Mouse (Mus musculus): ENCODE measurements around the gene Fbxo5. TPM values are rescaled to one million over a fixed set of nuclear protein-coding genes. Genes with fewer than 3 reads are reported as not detected.

Gene Fbxo5
- 75.1 and 86.3 TPM in 2 replicates for polyA plus RNA-seq (2014; fragmentation: Nextera tagmentation; extraction: Ambion mirVana)

- Histone ChIP-seq H3K36me3 (ENCODE audit: control insufficient read depth, insufficient read depth, low read length) (no peaks in the 10 kb centered on the region), H3K27me3 (ENCODE audit: control insufficient read depth, insufficient read depth, low read length) (no peaks in the 10 kb centered on the region), H3K4me1 (ENCODE audit: control insufficient read depth, insufficient read depth, low read length) (peaks cover 7% of the 10 kb centered on the region), H3K4me3 (ENCODE audit: low read depth, low read length) (peak within 1 kb of the TSS; percentile 74), H3K9me3 (ENCODE audit: control insufficient read depth, low read length) (no peaks in the 10 kb centered on the region), H3K27ac (ENCODE audit: low read depth, low read length) (peak within 1 kb of the TSS; percentile 74), H3K9ac (ENCODE audit: low read length) (peak within 1 kb of the TSS; percentile 77), H3K4me2 (ENCODE audit: low read depth) (peak within 1 kb of the TSS; percentile 66)
- ATAC-seq (ENCODE audit: insufficient read depth, low FRiP score, low TSS enrichment) (peak; percentile 97), DNase-seq (ENCODE audit: low spot score) (peak; percentile 99)
- WGBS = 0% methylated on average over 42 of the region's 42 CpGs
These were observed at the start of gene Fbxo5 for GRCm38 (mm10) chr10:5805243-5805730. Gene Fbxo5, minus strand, starts transcription at chr10:5805600.

DNA sequence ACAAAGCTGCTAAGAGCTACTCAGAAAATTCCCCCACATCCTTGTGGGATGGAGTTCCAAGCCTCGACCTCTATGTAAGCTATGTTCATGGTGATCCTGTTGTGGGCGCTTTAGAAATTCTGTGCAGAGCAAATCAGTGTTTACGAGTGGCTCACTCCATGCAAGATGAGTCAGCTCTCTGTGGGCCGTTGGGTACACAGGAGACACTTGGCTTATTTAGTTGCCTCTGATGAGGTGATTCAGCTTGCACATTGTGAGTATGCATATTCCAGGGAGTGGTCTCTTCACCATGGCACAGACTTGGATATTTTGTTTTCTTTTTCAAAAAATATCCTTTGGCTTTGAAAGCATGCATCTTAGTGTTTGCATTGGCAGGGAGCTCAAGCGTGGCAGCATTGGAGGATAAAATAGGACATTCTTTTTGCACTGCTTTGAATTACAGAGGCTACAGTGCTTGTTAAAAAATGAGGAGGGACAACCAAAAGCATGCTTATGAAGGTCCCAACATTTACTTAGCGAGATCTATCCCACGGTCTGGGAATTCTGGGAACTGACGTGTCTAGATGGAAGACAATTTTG, 48.0 kb upstream of the Fbxo5 start:
- no peaks in the 10 kb centered on the region for H3K9me3 ChIP-seq (ENCODE audit: control insufficient read depth, low read length)
- ATAC-seq (ENCODE audit: insufficient read depth, low FRiP score, low TSS enrichment) (no peak), DNase-seq (ENCODE audit: low spot score) (no peak)
- H3K4me3 ChIP-seq (ENCODE audit: low read depth, low read length) = no peak overlapping the region
- 88% methylated on average over 8 of the region's 8 CpGs for WGBS
- H3K4me2 ChIP-seq (ENCODE audit: low read depth) = no peak overlapping the region
- H3K27ac ChIP-seq (ENCODE audit: low read depth, low read length) = no peak overlapping the region
- H3K9ac ChIP-seq (ENCODE audit: low read length) = no peak overlapping the region
- no peaks in the 10 kb centered on the region for H3K4me1 ChIP-seq (ENCODE audit: control insufficient read depth, insufficient read depth, low read length)
- H3K36me3 ChIP-seq (ENCODE audit: control insufficient read depth, insufficient read depth, low read length) = no peaks in the 10 kb centered on the region
- no peaks in the 10 kb centered on the region for H3K27me3 ChIP-seq (ENCODE audit: control insufficient read depth, insufficient read depth, low read length)

- no peak overlapping the region for H3K4me2 ChIP-seq (ENCODE audit: low read depth)
- H3K9ac ChIP-seq (ENCODE audit: low read length) = no peak overlapping the region
- DNase-seq (ENCODE audit: low spot score) = no peak
- 52% methylated on average over 2 of the region's 2 CpGs for WGBS
- H3K27ac ChIP-seq (ENCODE audit: low read depth, low read length) = no peak overlapping the region
- H3K4me1 ChIP-seq (ENCODE audit: control insufficient read depth, insufficient read depth, low read length) = no peaks in the 10 kb centered on the region
- H3K4me3 ChIP-seq (ENCODE audit: low read depth, low read length) = no peak overlapping the region
- H3K9me3 ChIP-seq (ENCODE audit: control insufficient read depth, low read length) = no peaks in the 10 kb centered on the region
- H3K36me3 ChIP-seq (ENCODE audit: control insufficient read depth, insufficient read depth, low read length) = no peaks in the 10 kb centered on the region
- no peaks in the 10 kb centered on the region for H3K27me3 ChIP-seq (ENCODE audit: control insufficient read depth, insufficient read depth, low read length)
- no peak for ATAC-seq (ENCODE audit: insufficient read depth, low FRiP score, low TSS enrichment)
These were observed 41.5 kb upstream of the Fbxo5 start for GRCm38 (mm10) chr10:5846939-5847338.

DNA sequence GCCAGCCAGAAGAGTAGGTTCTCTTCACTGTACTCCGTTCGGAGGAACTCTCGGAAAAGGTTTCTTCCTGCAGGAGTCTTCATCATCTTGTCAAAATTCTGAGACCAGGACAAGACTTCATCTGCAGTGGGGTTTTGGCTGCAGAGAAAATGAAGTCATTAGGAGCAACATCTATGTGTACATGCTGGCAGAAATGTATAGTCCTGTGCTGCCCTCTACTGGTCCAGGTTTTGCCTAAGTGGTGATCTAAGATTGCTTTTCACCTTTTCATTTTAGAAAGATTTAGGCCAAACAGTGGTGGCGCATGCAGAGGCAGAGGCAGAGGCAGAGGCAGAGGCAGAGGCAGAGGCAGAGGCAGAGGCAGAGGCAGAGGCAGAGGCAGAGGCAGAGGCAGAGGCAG, 36.0 kb upstream of the Fbxo5 start:
- Histone ChIP-seq H3K27me3 (ENCODE audit: control insufficient read depth, insufficient read depth, low read length) (no peaks in the 10 kb centered on the region), H3K4me3 (ENCODE audit: low read depth, low read length) (no peak overlapping the region), H3K27ac (ENCODE audit: low read depth, low read length) (no peak overlapping the region), H3K4me1 (ENCODE audit: control insufficient read depth, insufficient read depth, low read length) (no peaks in the 10 kb centered on the region), H3K9me3 (ENCODE audit: control insufficient read depth, low read length) (no peaks in the 10 kb centered on the region), H3K9ac (ENCODE audit: low read length) (no peak overlapping the region), H3K36me3 (ENCODE audit: control insufficient read depth, insufficient read depth, low read length) (no peaks in the 10 kb centered on the region), H3K4me2 (ENCODE audit: low read depth) (no peak overlapping the region)
- peak; percentile 51 for DNase-seq (ENCODE audit: low spot score)
- WGBS = 86% methylated on average over 4 of the region's 4 CpGs
- ATAC-seq (ENCODE audit: insufficient read depth, low FRiP score, low TSS enrichment) = no peak

- Histone ChIP-seq H3K4me1 (ENCODE audit: control insufficient read depth, insufficient read depth, low read length) (peaks cover 5% of the 10 kb centered on the region), H3K9me3 (ENCODE audit: control insufficient read depth, low read length) (no peaks in the 10 kb centered on the region), H3K4me3 (ENCODE audit: low read depth, low read length) (no peak overlapping the region), H3K4me2 (ENCODE audit: low read depth) (no peak overlapping the region), H3K9ac (ENCODE audit: low read length) (no peak overlapping the region), H3K36me3 (ENCODE audit: control insufficient read depth, insufficient read depth, low read length) (no peaks in the 10 kb centered on the region), H3K27me3 (ENCODE audit: control insufficient read depth, insufficient read depth, low read length) (no peaks in the 10 kb centered on the region), H3K27ac (ENCODE audit: low read depth, low read length) (no peak overlapping the region)
- no peak for ATAC-seq (ENCODE audit: insufficient read depth, low FRiP score, low TSS enrichment)
- 83% methylated on average over 6 of the region's 6 CpGs for WGBS
- no peak for DNase-seq (ENCODE audit: low spot score)
These were observed 21.1 kb upstream of the Fbxo5 start for GRCm38 (mm10) chr10:5826336-5827025.

- WGBS = 1% methylated on average over 3 of the region's 3 CpGs
- peak overlapping the region; percentile 5; the same call in 1 of the 2 replicates for H3K9ac ChIP-seq (ENCODE audit: low read length)
- H3K9me3 ChIP-seq (ENCODE audit: control insufficient read depth, low read length) = no peaks in the 10 kb centered on the region
- H3K4me3 ChIP-seq (ENCODE audit: low read depth, low read length) = peak overlapping the region; percentile 94
- H3K4me1 ChIP-seq (ENCODE audit: control insufficient read depth, insufficient read depth, low read length) = peaks cover 5% of the 10 kb centered on the region
- no peaks in the 10 kb centered on the region for H3K27me3 ChIP-seq (ENCODE audit: control insufficient read depth, insufficient read depth, low read length)
- peak; percentile 28 for DNase-seq (ENCODE audit: low spot score)
- H3K27ac ChIP-seq (ENCODE audit: low read depth, low read length) = 0 out of 2 replicates have a peak overlapping the region, but pooled peaks have one; percentile 73
- 0 out of 2 replicates have a peak, but pooled peaks have one; percentile 7 for ATAC-seq (ENCODE audit: insufficient read depth, low FRiP score, low TSS enrichment)
- no peaks in the 10 kb centered on the region for H3K36me3 ChIP-seq (ENCODE audit: control insufficient read depth, insufficient read depth, low read length)
- peak overlapping the region; percentile 68 for H3K4me2 ChIP-seq (ENCODE audit: low read depth)
These were observed 19.4 kb upstream of the Fbxo5 start for GRCm38 (mm10) chr10:5824779-5825178.

DNA sequence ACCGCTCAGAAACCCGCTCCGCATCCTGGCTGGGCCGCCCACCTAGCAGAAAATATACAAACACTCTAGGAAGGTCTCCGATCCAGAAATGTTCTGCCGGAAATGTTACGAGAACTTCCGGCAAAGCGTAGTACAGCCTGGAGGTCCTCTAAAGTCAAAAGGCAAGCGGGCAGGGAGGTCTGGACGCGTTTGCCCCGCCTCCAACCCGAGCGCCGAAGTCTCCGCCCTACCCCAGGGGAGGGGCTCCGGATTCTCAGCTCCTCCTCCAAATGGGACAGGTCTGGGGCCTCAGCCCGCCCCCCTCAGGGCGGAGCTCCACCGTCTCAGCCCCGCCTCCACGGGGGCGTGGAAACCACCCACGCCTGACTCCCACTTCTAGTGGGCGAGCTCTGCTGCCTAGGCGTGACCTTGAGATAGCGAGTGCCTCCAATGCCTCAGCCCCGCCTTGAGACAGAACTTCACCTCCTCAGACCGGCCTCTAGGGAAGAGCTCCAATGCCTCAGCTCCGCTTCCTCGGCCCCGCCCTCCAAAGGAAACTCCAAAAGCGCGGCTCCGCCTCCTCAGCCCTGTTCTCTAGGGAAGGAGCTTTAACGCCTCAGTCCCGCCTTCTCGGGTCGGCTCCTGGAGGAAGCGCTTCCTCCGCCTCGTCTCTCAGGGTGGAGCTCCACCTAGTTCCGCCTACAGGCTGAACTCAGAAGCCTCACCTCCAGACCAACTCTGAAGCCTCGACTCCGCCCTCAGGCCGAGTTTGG, 18.5 kb upstream of the Fbxo5 start, which contains the start of gene Mtrf1l:
Mtrf1l (minus strand) TSS at position 171 of the 752 bp plus-strand sequence.
- no peaks in the 10 kb centered on the region for H3K9me3 ChIP-seq (ENCODE audit: control insufficient read depth, low read length)
- DNase-seq (ENCODE audit: low spot score) (peak; percentile 99), ATAC-seq (ENCODE audit: insufficient read depth, low FRiP score, low TSS enrichment) (peak; percentile 96)
- peaks cover 5% of the 10 kb centered on the region for H3K36me3 ChIP-seq (ENCODE audit: control insufficient read depth, insufficient read depth, low read length)
- peak within 1 kb of the TSS; percentile 73 for H3K27ac ChIP-seq (ENCODE audit: low read depth, low read length)
- under 1% methylated on average over 46 of the region's 47 CpGs for WGBS
- peak within 1 kb of the TSS; percentile 85 for H3K9ac ChIP-seq (ENCODE audit: low read length)
- H3K4me3 ChIP-seq (ENCODE audit: low read depth, low read length) = peak within 1 kb of the TSS; percentile 94
- peak within 1 kb of the TSS; percentile 68 for H3K4me2 ChIP-seq (ENCODE audit: low read depth)
- H3K27me3 ChIP-seq (ENCODE audit: control insufficient read depth, insufficient read depth, low read length) = no peaks in the 10 kb centered on the region
- H3K4me1 ChIP-seq (ENCODE audit: control insufficient read depth, insufficient read depth, low read length) = peaks cover 5% of the 10 kb centered on the region

DNA sequence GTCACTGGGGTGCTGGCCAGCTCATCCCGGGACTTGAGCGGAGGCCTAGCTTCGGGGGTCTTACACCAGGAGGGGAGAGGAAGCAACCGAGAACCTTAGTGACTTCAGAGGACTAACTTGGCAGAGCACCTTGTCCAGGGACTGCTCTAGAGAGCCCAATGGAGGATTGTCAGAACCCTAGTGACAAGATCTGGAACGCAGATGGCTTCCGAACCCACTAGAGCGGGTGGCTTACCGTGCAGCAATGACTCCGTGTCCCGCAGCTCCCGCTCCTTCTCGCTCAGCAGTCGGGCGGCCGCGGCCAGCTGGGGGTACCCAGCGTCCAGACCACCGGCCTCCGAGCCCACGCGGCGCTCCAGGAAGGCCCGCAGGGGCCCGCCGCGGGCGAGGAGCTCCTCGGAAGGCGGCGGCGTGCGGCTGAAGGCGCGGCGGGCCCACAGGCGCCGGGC, 17.9 kb upstream of the Fbxo5 start:
- peak overlapping the region; percentile 68 for H3K4me2 ChIP-seq (ENCODE audit: low read depth)
- H3K36me3 ChIP-seq (ENCODE audit: control insufficient read depth, insufficient read depth, low read length) = peaks cover 7% of the 10 kb centered on the region
- no peaks in the 10 kb centered on the region for H3K27me3 ChIP-seq (ENCODE audit: control insufficient read depth, insufficient read depth, low read length)
- peak overlapping the region; percentile 73 for H3K27ac ChIP-seq (ENCODE audit: low read depth, low read length)
- under 1% methylated on average over 36 of the region's 37 CpGs for WGBS
- peak; percentile 0; the same call in 1 of the 2 replicates for ATAC-seq (ENCODE audit: insufficient read depth, low FRiP score, low TSS enrichment)
- H3K9ac ChIP-seq (ENCODE audit: low read length) = peak overlapping the region; percentile 85
- no peaks in the 10 kb centered on the region for H3K9me3 ChIP-seq (ENCODE audit: control insufficient read depth, low read length)
- DNase-seq (ENCODE audit: low spot score) = no peak
- peaks cover 5% of the 10 kb centered on the region for H3K4me1 ChIP-seq (ENCODE audit: control insufficient read depth, insufficient read depth, low read length)
- H3K4me3 ChIP-seq (ENCODE audit: low read depth, low read length) = peak overlapping the region; percentile 94
